Mouse (Mus musculus) hindbrain, postnatal 0 days (tissue): ENCODE measurements around the gene Flot1. TPM values are rescaled to one million over a fixed set of nuclear protein-coding genes. Genes with fewer than 3 reads are reported as not detected.

Source experiments
- ATAC-seq: fragments of 200-750 bp; cut with Nextera tagmentation; 2 replicates; pipeline ENCODE4 v1.8.0; 2017; ENCODE audit warnings: mild to moderate bottlenecking, moderate TSS enrichment, moderate library complexity
- DNase-seq: peaks from one replicate; pipeline ENCODE4 v3.0.0-alpha.2; 2015; ENCODE audit warnings: low spot score
- H3K27ac ChIP-seq: fragments of 300-500 bp; sonication (generic); 2 replicates; pipeline ENCODE4 v1.5.1; 2014; ENCODE audit warnings: mild to moderate bottlenecking
- H3K27me3 ChIP-seq: fragments of 300-500 bp; sonication (generic); 2 replicates; pipeline ENCODE4 v1.6.1; 2014; ENCODE audit warnings: low read length, mixed read lengths; ENCODE audit not compliant: insufficient read depth
- H3K36me3 ChIP-seq: fragments of 300-500 bp; sonication (generic); 2 replicates; pipeline ENCODE4 v1.6.1; 2014; ENCODE audit warnings: low read length, mixed read lengths; ENCODE audit not compliant: insufficient read depth
- H3K4me1 ChIP-seq: fragments of 300-500 bp; sonication (generic); 2 replicates; pipeline ENCODE4 v1.6.1; 2014; ENCODE audit warnings: antibody characterized with exemption, low read length, mixed read lengths; ENCODE audit not compliant: insufficient read depth
- H3K4me2 ChIP-seq: fragments of 300-500 bp; sonication (generic); 2 replicates; pipeline ENCODE4 v1.6.1; 2014; ENCODE audit warnings: low read depth, mild to moderate bottlenecking, low read length, moderate library complexity, mixed read lengths
- H3K4me3 ChIP-seq: fragments of 300-500 bp; sonication (generic); 2 replicates; pipeline ENCODE4 v1.5.1; 2014; ENCODE audit warnings: low read length
- H3K9ac ChIP-seq: fragments of 300-500 bp; sonication (generic); replicated peaks from 2 replicates; pipeline ENCODE4 v1.6.1; 2014; ENCODE audit warnings: mild to moderate bottlenecking, low read length, moderate library complexity, mixed read lengths
- H3K9me3 ChIP-seq: fragments of 300-500 bp; sonication (generic); 2 replicates; pipeline ENCODE4 v1.6.1; 2016; ENCODE audit warnings: low read length, mixed read lengths
- CTCF ChIP-seq: IDR thresholded peaks from 2 replicates; pipeline ENCODE4 v1.5.1; 2016; ENCODE audit warnings: antibody characterized with exemption, control low read depth, low read depth
- WGBS: fragments of 180-500 bp; shearing (Covaris S2); extraction: QIAGEN DNeasy Blood & Tissue Kit; methylation state at CpG from one replicate; pipeline ENCODE4 v1.1.7; 2014; 5-methylcytosine and 5-hydroxymethylcytosine counted together
- polyA plus RNA-seq: library from polyadenylated mRNA; unstranded; fragments of >200 nt; fragmentation: Nextera tagmentation; extraction: Ambion mirVana; gene quantifications from 2 replicates; pipeline ENCODE4 v1.2.1, GENCODE M21; 2015
- total RNA-seq: library from RNA; depleted of rRNA; stranded (reverse); fragments of >200 nt; gene quantifications from 2 replicates; pipeline ENCODE4 v1.2.3, GENCODE M21; 2014

Flot1 gene
- total and polyA plus RNA-seq, 2 experiments from 2014 or later, result 142 to 162 TPM

DNA sequence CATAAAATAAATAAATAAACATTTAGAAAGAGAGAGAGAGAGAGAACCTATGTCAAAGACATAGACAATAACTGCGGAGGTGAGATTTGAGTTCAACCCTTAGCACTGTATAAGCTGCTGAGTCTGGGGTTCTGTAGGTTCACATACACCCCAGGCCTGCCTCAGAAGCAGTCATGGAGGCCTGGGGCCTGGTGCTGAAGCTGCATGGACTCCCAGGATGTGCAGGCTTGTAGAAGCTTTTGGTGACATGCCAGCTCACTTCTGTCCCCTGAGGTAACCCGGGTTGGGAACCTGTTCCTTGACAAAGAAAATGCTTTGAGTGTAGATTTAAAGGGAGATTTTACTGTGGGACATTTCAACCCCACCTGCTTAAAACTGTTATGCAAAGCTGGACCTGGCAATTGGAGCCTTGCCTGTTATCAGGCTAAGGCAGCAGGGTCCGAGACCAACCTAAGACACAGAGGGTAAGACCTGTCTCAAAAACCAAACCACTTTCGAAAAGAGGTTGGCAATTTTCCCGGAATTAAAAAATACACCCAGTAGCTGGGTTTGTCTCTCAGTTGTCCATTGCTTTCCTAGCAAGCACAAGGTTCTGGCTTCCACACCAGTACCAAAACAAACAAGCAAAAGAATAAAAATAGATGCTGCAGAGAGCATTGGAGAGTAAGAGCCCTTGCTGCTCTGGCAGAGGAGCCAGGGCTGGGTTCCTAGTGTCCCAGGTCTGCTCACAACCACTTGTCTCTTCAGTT is 12.0 kb upstream of the Flot1 start:
- no peak overlapping the region for H3K27ac ChIP-seq
- H3K9me3 ChIP-seq, result no peaks in the 10 kb centered on the region
- H3K4me2 ChIP-seq, result no peak overlapping the region
- no peak for DNase-seq
- H3K36me3 ChIP-seq, result no peaks in the 10 kb centered on the region
- ATAC-seq, result no peak
- no peak overlapping the region for H3K9ac ChIP-seq
- 69% methylated on average over 5 of the region's 5 CpGs for WGBS
- no peak overlapping the region for H3K4me3 ChIP-seq
- 0 out of 2 replicates have a peak, but pooled peaks cover 4% of the 10 kb centered on the region for H3K4me1 ChIP-seq
- no peaks in the 10 kb centered on the region for H3K27me3 ChIP-seq
- TF ChIP-seq CTCF, result no peak

DNA sequence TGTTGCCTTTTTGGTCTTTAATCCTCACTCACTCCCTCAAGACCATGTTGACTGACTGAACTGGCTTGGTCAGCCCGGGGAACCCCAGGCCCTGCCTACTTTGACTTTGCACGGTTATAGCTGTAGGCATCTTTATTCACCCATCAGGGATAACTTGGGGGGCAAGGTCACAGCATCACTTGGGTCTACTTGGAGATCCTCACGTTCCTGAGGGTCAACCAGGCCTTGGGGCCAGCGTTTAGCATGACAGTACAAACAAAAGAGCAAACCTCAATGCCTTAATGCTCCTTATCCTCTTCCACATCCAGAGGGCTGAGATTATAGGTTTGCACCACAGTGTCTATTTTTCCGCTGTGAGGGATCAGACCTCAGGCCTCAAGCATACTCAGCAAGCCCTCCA is 10.7 kb upstream of the Flot1 start:
- DNase-seq (no peak), ATAC-seq (no peak)
- no peak for TF ChIP-seq CTCF
- Histone ChIP-seq H3K4me2 (no peak overlapping the region), H3K9me3 (no peaks in the 10 kb centered on the region), H3K4me1 (0 out of 2 replicates have a peak, but pooled peaks cover 4% of the 10 kb centered on the region), H3K36me3 (no peaks in the 10 kb centered on the region), H3K27ac (0 out of 2 replicates have a peak overlapping the region, but pooled peaks have one; percentile 51), H3K27me3 (no peaks in the 10 kb centered on the region), H3K4me3 (no peak overlapping the region), H3K9ac (no peak overlapping the region)
- 78% methylated on average over 5 of the region's 5 CpGs for WGBS

DNA sequence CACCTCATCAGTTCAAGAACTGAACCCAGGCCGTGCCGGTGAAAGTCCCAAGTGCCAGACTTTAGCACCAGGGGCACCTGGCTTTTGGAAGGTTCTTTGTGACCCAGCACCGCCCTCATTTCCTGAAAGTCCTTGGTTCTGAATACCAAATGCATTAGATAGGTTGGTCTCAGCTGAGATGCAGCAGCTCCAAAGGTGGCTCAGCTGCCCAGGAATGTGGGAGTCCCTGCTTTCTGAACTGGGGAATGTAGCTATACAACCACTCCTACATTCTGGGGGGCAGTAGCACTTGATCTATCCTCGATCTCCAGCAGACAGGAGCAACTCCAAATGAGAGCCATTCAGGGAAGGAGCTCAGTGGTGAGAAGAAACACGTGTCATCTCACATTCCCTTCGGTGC is 10.3 kb upstream of the Flot1 start:
- Histone ChIP-seq H3K27me3 (no peaks in the 10 kb centered on the region), H3K4me1 (0 out of 2 replicates have a peak, but pooled peaks cover 4% of the 10 kb centered on the region)

DNA sequence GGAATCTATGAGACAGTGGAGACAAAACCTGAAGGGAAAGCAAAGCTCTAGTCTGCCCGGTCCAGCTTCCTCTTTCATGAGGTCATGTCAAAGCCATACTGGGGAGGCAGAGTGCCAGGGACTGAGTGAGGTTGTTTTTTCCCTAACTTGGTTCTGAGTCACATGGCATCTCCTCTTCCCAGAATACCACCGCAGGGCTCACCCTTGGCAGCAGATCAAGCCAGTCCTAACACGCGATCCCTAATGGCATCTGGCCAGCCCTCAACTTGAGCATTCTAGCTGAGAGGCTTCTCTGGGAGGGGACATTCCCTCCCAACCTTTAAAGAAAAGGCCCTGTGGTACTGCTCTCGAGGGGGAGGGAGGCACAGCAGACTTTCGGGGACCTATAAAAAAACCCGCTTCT is 9.8 kb upstream of the Flot1 start:
- no peak overlapping the region for H3K9ac ChIP-seq
- DNase-seq (peak; percentile 87), ATAC-seq (peak; percentile 88)
- TF ChIP-seq CTCF, result no peak
- no peaks in the 10 kb centered on the region for H3K27me3 ChIP-seq
- no peak overlapping the region for H3K4me2 ChIP-seq
- no peaks in the 10 kb centered on the region for H3K36me3 ChIP-seq
- H3K27ac ChIP-seq, result peak overlapping the region; percentile 51
- H3K4me1 ChIP-seq, result 0 out of 2 replicates have a peak, but pooled peaks cover 4% of the 10 kb centered on the region
- H3K4me3 ChIP-seq, result no peak overlapping the region
- WGBS, result 29% methylated on average over 7 of the region's 7 CpGs
- H3K9me3 ChIP-seq, result no peaks in the 10 kb centered on the region

More for the DNA sequence above, 10.3 kb upstream of the Flot1 start:
- Histone ChIP-seq H3K27ac (peak overlapping the region; percentile 51), H3K4me2 (no peak overlapping the region), H3K9me3 (no peaks in the 10 kb centered on the region), H3K4me3 (no peak overlapping the region), H3K36me3 (no peaks in the 10 kb centered on the region), H3K9ac (no peak overlapping the region)
- no peak for TF ChIP-seq CTCF
- peak; percentile 4; the same call in 1 of the 2 replicates for ATAC-seq
- no peak for DNase-seq
- WGBS, result 62% methylated on average over 6 of the region's 6 CpGs

DNA sequence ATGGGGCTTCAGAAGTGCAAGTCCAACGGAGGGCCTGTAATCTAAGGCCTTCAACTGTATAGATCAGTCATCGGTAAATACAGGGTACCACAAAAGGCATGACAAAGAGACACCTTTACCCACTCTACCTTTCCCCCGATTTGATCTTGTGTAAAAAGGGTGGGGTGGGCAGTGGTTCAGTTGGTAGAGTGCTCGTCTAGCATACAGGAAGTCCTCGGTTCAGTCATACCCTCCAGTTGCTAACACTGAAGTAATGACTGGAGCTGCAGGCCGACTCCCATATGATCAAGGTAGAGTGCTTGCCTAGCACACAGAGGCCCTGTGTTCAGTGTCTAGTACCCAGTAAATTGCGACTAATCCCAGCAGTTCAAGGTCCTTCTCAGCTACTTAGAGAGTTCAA is 9.4 kb upstream of the Flot1 start:
- Histone ChIP-seq H3K9ac (no peak overlapping the region), H3K27me3 (no peaks in the 10 kb centered on the region), H3K27ac (peak overlapping the region; percentile 51), H3K4me3 (no peak overlapping the region), H3K36me3 (no peaks in the 10 kb centered on the region), H3K9me3 (no peaks in the 10 kb centered on the region), H3K4me1 (0 out of 2 replicates have a peak, but pooled peaks cover 4% of the 10 kb centered on the region), H3K4me2 (no peak overlapping the region)
- ATAC-seq (no peak; the same call in 1 of the 2 replicates), DNase-seq (no peak)
- no peak for TF ChIP-seq CTCF
- WGBS, result 73% methylated on average over 7 of the region's 7 CpGs

DNA sequence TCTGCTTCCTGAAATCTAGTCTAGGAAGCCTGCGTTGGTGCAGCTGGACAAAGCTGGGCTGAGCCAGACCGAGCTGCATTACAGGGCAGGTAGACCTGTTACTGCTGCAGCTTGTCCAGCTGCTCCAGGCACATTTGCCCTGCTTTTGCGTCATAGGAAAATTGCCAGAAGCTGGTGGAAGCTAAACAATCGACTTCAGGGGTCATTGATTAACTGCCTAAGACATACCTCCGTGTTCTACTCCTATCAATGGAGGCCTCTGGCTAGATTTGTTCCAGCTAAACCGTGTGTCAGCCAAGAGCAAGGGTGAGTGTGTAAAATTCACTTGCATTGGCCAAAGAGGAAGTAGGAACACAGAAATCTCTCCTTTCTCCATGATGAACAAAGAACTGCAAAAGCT is 8.4 kb upstream of the Flot1 start:
- Histone ChIP-seq H3K27ac (no peak overlapping the region), H3K27me3 (no peaks in the 10 kb centered on the region), H3K4me1 (0 out of 2 replicates have a peak, but pooled peaks cover 4% of the 10 kb centered on the region), H3K9me3 (no peaks in the 10 kb centered on the region), H3K9ac (no peak overlapping the region), H3K4me3 (no peak overlapping the region), H3K4me2 (no peak overlapping the region), H3K36me3 (no peaks in the 10 kb centered on the region)
- DNase-seq, result no peak
- TF ChIP-seq CTCF, result no peak
- ATAC-seq, result no peak
- 61% methylated on average over 6 of the region's 6 CpGs for WGBS

DNA sequence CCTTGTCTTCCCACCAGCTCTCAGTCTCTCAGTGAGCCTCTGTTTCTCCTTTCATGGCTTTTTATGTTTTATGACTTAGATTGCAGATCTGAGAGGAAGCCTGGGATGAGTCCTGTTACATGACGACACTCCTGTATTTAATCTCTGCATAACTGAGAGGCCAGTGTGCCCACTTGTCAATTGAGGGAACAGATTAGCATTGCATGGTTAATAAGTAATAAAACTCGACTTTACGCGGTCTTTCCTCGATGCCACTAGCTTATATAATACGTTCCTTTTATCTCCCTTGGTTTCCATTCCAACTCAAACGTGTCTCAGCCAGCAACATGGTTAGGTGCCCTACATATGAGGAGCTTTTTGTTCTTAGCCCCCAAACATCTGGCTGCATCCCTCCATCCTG is 7.2 kb upstream of the Flot1 start:
- DNase-seq (no peak), ATAC-seq (no peak)
- Histone ChIP-seq H3K9me3 (no peaks in the 10 kb centered on the region), H3K4me2 (no peak overlapping the region), H3K4me1 (peaks cover 4% of the 10 kb centered on the region; the same call in 1 of the 2 replicates), H3K27me3 (no peaks in the 10 kb centered on the region), H3K27ac (no peak overlapping the region), H3K9ac (no peak overlapping the region), H3K4me3 (no peak overlapping the region), H3K36me3 (no peaks in the 10 kb centered on the region)
- no peak for TF ChIP-seq CTCF
- WGBS, result 54% methylated on average over 7 of the region's 7 CpGs
